Mouse (Mus musculus): Measurements from ENCODE around the gene AC109138.7.

The AC109138.7 gene

GRCm38 (mm10) chr19:4214071-4214770, at the start of gene AC109138.7, which contains the start of gene Clcf1:
Gene AC109138.7, plus strand, starts transcription at chr19:4214357.
Gene Clcf1, plus strand, starts transcription at chr19:4214238.
- no peak for DNase-seq

- DNase-seq = no peak
Observed at GRCm38 (mm10) chr19:4164721-4165120, 49.4 kb upstream of the AC109138.7 start.

GRCm38 (mm10) chr19:4166678-4167476, 47.3 kb upstream of the AC109138.7 start:
- peak in 1 of 2 experiments; percentile 10 for DNase-seq

GRCm38 (mm10) chr19:4169378-4169784, 44.8 kb upstream of the AC109138.7 start:
- peak; percentile 99 to 100 for DNase-seq

- DNase-seq = peak; percentile 64 to 71
Observed at GRCm38 (mm10) chr19:4169810-4170209, 44.3 kb upstream of the AC109138.7 start.

GRCm38 (mm10) chr19:4170723-4171392, 43.3 kb upstream of the AC109138.7 start:
- peak in 1 of 2 experiments; percentile 15 for DNase-seq

- DNase-seq = no peak
Observed at GRCm38 (mm10) chr19:4171393-4172290, 42.5 kb upstream of the AC109138.7 start.

GRCm38 (mm10) chr19:4172925-4173324, 41.2 kb upstream of the AC109138.7 start:
- no peak for DNase-seq

GRCm38 (mm10) chr19:4175368-4175947, 38.7 kb upstream of the AC109138.7 start, which contains the start of gene Carns1:
Gene Carns1, minus strand, starts transcription at chr19:4175479.
- no peak for DNase-seq

- DNase-seq = no peak
Observed at GRCm38 (mm10) chr19:4180411-4180810, 33.7 kb upstream of the AC109138.7 start.

- DNase-seq = no peak
Observed at GRCm38 (mm10) chr19:4181892-4182291, 32.3 kb upstream of the AC109138.7 start.

- DNase-seq = no peak
Observed at GRCm38 (mm10) chr19:4183689-4184088, 30.5 kb upstream of the AC109138.7 start.

GRCm38 (mm10) chr19:4184976-4185975, 28.9 kb upstream of the AC109138.7 start:
- no peak for DNase-seq

GRCm38 (mm10) chr19:4187303-4187702, 26.9 kb upstream of the AC109138.7 start:
- no peak for DNase-seq

GRCm38 (mm10) chr19:4189051-4189620, 25.0 kb upstream of the AC109138.7 start:
- DNase-seq = no peak

- no peak for DNase-seq
Observed at GRCm38 (mm10) chr19:4190831-4191334, 23.3 kb upstream of the AC109138.7 start, which contains the start of gene Tbc1d10c. Gene Tbc1d10c, minus strand, starts transcription at chr19:4191284.

- DNase-seq = peak; percentile 95 to 98
Observed at GRCm38 (mm10) chr19:4191528-4192250, 22.5 kb upstream of the AC109138.7 start, which contains the start of gene Ppp1ca. Gene Ppp1ca, plus strand, starts transcription at chr19:4192065.

- no peak for DNase-seq
Observed at GRCm38 (mm10) chr19:4192251-4192985, 21.7 kb upstream of the AC109138.7 start.

Measured in cerebellum, adult 18-20 months (tissue).